Mouse (Mus musculus) heart, postnatal 0 days (tissue): ENCODE results near the gene Pparg.

Experiments used
- CTCF ChIP-seq: IDR thresholded peaks from 2 replicates; pipeline ENCODE4 v1.5.1; 2016; ENCODE audit warnings: antibody characterized with exemption, control low read depth, low read depth
- EP300 ChIP-seq: IDR thresholded peaks from 2 replicates; pipeline ENCODE4 v1.6.1; 2016; ENCODE audit warnings: antibody characterized with exemption, low read depth

DNA sequence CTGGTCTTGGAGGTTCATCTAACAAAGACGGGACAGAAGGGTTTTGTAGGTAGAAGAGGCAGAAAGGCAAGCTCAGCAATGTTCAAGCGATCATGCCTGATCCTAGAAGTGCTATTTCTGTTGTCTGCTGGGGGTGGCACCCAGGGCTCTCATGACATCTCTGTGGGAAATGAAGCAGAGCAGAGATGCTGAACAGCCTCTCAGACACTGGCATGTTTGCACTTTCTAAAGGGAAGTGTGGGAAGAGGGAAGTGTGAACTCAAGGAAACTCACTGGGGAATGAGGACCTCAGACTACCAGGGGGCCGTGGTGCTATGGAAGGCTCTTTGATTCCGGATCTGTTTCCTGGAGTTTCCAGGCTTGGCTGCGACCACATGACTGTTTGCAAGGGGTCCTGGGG is 144.2 kb downstream of the Pparg start:
- TF ChIP-seq CTCF (no peak), EP300 (no peak)
